Mouse (Mus musculus) thymus, adult 2 months (tissue): Measurements from ENCODE around the gene Zscan2. TPM values are rescaled to one million over a fixed set of nuclear protein-coding genes. Genes with fewer than 3 reads are reported as not detected.

Experiments used
- DNase-seq: peaks from one replicate; pipeline ENCODE4 v3.0.0; 2021
- H3K27ac ChIP-seq: fragments of 200-500 bp; 2 replicates; pipeline ENCODE4 v1.5.1; 2012; ENCODE audit warnings: low read length, control low read depth; ENCODE audit not compliant: control insufficient read depth, insufficient read depth
- H3K27me3 ChIP-seq: fragments of 200-500 bp; 2 replicates; pipeline ENCODE4 v1.6.1; 2012; ENCODE audit warnings: mild to moderate bottlenecking, low read length, moderate library complexity, mixed read lengths; ENCODE audit not compliant: control insufficient read depth, insufficient read depth
- H3K36me3 ChIP-seq: fragments of 200-500 bp; 2 replicates; pipeline ENCODE4 v1.6.1; 2012; ENCODE audit warnings: mild to moderate bottlenecking, low read length, moderate library complexity; ENCODE audit not compliant: control insufficient read depth, insufficient read depth
- H3K4me1 ChIP-seq: fragments of 200-500 bp; replicated peaks from 2 replicates; pipeline ENCODE4 v1.6.1; 2012; ENCODE audit warnings: low read length; ENCODE audit not compliant: control insufficient read depth, insufficient read depth
- H3K4me3 ChIP-seq: fragments of 200-500 bp; 2 replicates; pipeline ENCODE4 v1.5.1; 2012; ENCODE audit warnings: mild to moderate bottlenecking, low read length, control low read depth, moderate library complexity; ENCODE audit not compliant: control insufficient read depth, insufficient read depth
- CTCF ChIP-seq: fragments of 200-500 bp; IDR thresholded peaks from 2 replicates; pipeline ENCODE4 v1.5.1; 2012; ENCODE audit warnings: mild to moderate bottlenecking, control low read depth, low read length, moderate library complexity, borderline replicate concordance; ENCODE audit not compliant: control insufficient read depth, poor library complexity, insufficient read depth; ENCODE audit errors: extremely low read depth
- POLR2A ChIP-seq: fragments of 200-500 bp; IDR thresholded peaks from 2 replicates; pipeline ENCODE4 v1.6.1; 2012; ENCODE audit warnings: mild to moderate bottlenecking, low read length, control low read depth, moderate library complexity; ENCODE audit not compliant: control insufficient read depth, poor library complexity, insufficient read depth; ENCODE audit errors: extremely low read depth
- WGBS: fragments of 180-500 bp; shearing (Covaris S2); methylation state at CpG from one replicate; pipeline ENCODE4 v1.1.7; 2018; 5-methylcytosine and 5-hydroxymethylcytosine counted together
- polyA plus RNA-seq: library from polyadenylated mRNA; depleted of rRNA; stranded (reverse); fragments of >200 nt; gene quantifications from 2 replicates; pipeline ENCODE4 v1.2.3, GENCODE M21; 2012

Zscan2 gene
- polyA plus RNA-seq, 1 experiment = 26.2 TPM

DNA sequence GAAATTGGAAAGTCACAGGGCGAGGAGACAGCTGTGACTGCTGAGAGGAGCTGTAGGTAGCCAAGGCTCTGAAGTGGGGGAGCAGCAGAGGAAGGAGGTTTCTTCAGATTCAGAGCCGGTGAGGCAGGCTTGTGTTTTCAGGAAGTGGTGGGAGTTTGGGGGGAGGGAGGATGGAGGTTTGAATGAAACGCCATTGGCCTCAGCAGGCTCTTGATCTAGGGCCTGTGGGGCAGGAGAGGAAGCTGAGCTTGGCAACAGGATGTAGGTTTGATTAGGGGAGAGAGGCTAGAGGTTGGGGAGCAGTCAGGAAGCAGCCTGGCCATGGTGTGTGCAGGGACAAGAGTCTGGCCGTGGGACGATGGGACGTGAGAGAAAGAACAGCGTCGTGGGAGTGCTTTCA, 4.1 kb downstream of the Zscan2 start:
- DNase-seq = peak; percentile 86
- peak overlapping the region; percentile 97 for H3K27ac ChIP-seq
- H3K4me3 ChIP-seq = peak overlapping the region; percentile 43
- no peaks in the 10 kb centered on the region for H3K27me3 ChIP-seq
- 0 out of 2 replicates have a peak, but pooled peaks have one; percentile 30 for TF ChIP-seq POLR2A
- no peak for TF ChIP-seq CTCF
- peaks cover 36% of the 10 kb centered on the region for H3K4me1 ChIP-seq
- 0% methylated on average over 8 of the region's 8 CpGs for WGBS
- H3K36me3 ChIP-seq = peaks cover 21% of the 10 kb centered on the region

DNA sequence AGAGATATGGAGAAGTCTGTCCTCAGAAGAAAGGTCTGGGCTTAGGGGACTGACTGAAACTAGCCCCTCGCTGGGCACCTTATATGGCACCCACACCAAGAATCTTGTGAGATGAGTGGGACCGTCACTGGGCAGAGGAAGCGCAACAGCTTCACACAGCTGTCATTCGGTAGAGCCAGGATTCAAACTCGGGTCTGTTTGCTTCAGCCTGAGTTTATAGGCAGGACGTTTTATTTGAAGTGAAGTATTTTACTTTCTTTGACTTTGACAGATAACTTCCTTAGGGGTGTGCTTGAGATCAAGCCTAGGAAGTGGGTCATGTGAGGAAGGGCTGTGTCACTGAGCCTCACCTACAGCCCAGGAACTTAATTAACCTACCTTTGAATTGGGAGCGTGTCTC, 4.8 kb downstream of the Zscan2 start:
- H3K27me3 ChIP-seq = no peaks in the 10 kb centered on the region
- peak overlapping the region; percentile 97 for H3K27ac ChIP-seq
- peak overlapping the region; percentile 43 for H3K4me3 ChIP-seq
- DNase-seq = peak; percentile 43
- H3K36me3 ChIP-seq = peaks cover 26% of the 10 kb centered on the region
- peaks cover 33% of the 10 kb centered on the region for H3K4me1 ChIP-seq
- TF ChIP-seq CTCF = no peak
- TF ChIP-seq POLR2A = no peak
- WGBS = 35% methylated on average over 7 of the region's 7 CpGs

DNA sequence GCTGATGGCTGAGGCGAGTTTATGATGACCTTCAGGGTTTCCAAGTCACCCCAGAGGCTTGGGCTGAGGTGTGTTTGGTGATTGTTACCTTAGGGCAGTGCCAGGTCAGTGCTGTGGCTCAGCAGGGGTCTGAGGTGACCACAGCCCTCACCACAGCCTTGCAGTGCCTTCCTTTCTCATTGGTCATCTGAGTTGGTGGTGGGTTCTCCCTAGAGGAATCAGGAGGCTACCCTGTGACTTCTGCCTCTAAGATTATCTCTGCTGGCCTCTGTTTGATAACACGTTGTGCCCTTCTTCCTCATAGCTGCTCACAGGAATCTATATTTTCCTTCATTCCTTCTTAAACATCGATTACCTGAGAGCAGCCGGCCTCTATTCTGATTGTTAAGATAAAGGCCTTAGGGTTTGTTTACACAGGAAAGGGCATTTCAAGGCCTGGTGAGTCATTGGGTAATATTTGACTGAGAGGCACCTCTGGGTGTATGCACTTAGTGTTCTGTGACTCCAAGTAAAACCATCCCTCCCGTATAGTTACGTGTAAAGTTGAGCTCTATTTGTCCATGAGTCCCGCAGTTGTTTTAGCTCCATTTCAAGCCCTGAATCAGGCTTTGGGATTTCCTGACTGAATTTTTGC, 5.9 kb downstream of the Zscan2 start:
- H3K4me3 ChIP-seq = no peak overlapping the region
- H3K36me3 ChIP-seq = peaks cover 29% of the 10 kb centered on the region
- no peak for DNase-seq
- peak overlapping the region; percentile 97 for H3K27ac ChIP-seq
- WGBS = 92% methylated on average over 7 of the region's 7 CpGs
- peaks cover 31% of the 10 kb centered on the region for H3K4me1 ChIP-seq
- no peaks in the 10 kb centered on the region for H3K27me3 ChIP-seq
- no peak for TF ChIP-seq CTCF

- Histone ChIP-seq H3K4me1 (peaks cover 18% of the 10 kb centered on the region), H3K27me3 (no peaks in the 10 kb centered on the region), H3K27ac (no peak overlapping the region), H3K36me3 (peaks cover 36% of the 10 kb centered on the region), H3K4me3 (no peak overlapping the region)
- no peak for DNase-seq
- 87% methylated on average over 2 of the region's 2 CpGs for WGBS
- no peak for TF ChIP-seq CTCF
- TF ChIP-seq POLR2A = no peak
Measured at GRCm38 (mm10) chr7:80868686-80869085, 8.0 kb downstream of the Zscan2 start.

GRCm38 (mm10) chr7:80873038-80873437, 12.3 kb downstream of the Zscan2 start:
- DNase-seq = no peak
- peaks cover 10% of the 10 kb centered on the region for H3K4me1 ChIP-seq
- H3K27ac ChIP-seq = no peak overlapping the region
- no peaks in the 10 kb centered on the region for H3K27me3 ChIP-seq
- WGBS = 87% methylated on average over 5 of the region's 5 CpGs
- no peak overlapping the region for H3K4me3 ChIP-seq
- no peak for TF ChIP-seq CTCF
- no peak for TF ChIP-seq POLR2A
- peaks cover 62% of the 10 kb centered on the region for H3K36me3 ChIP-seq

DNA sequence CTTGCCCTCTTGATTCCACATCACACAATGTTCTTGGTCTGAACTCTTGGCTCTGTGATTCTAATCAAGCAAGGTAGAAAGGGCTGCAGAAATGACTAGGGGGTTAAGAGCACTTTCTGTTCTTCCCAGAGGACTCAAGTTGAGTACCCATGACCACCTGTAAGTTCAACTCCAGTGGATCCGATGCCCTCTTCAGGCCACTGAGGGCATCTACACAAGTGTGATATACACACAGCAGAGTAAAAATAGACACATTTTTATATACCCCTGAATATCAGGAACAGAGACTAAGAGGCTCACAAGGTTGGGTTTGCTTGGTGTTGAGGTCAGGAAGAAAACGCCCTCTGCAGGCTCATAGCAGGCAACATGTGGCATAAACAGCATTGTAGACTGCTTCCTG, 12.9 kb downstream of the Zscan2 start:
- TF ChIP-seq CTCF (no peak), POLR2A (no peak)
- no peak overlapping the region for H3K4me3 ChIP-seq

GRCm38 (mm10) chr7:80875727-80876126, 15.0 kb downstream of the Zscan2 start:
- Histone ChIP-seq H3K27ac (no peak overlapping the region), H3K36me3 (peaks cover 42% of the 10 kb centered on the region)
- DNase-seq = no peak

More for the DNA sequence above, 12.9 kb downstream of the Zscan2 start:
- Histone ChIP-seq H3K27ac (no peak overlapping the region), H3K36me3 (peaks cover 58% of the 10 kb centered on the region), H3K4me1 (peaks cover 10% of the 10 kb centered on the region), H3K27me3 (no peaks in the 10 kb centered on the region)
- WGBS = 97% methylated on average over 2 of the region's 2 CpGs
- DNase-seq = no peak

More at GRCm38 (mm10) chr7:80875727-80876126, 15.0 kb downstream of the Zscan2 start:
- Histone ChIP-seq H3K4me3 (no peak overlapping the region; the same call in 1 of the 2 replicates), H3K27me3 (no peaks in the 10 kb centered on the region), H3K4me1 (peaks cover 10% of the 10 kb centered on the region)
- 77% methylated on average over 37 of the region's 37 CpGs for WGBS
- TF ChIP-seq POLR2A (no peak), CTCF (no peak)
